Mouse (Mus musculus): Measurements from ENCODE around the gene Tbx1.

- no peak for TF ChIP-seq CTCF (IDR thresholded peaks at IDR 0.05; ENCODE audit: low read depth)
- TF ChIP-seq EP300 (IDR thresholded peaks at IDR 0.05; ENCODE audit: low read depth): no peak
These were observed 33.5 kb upstream of the Tbx1 start for GRCm38 (mm10) chr16:18623751-18624540.

All from liver, postnatal 0 days (tissue).